In the genomic region with DNA sequence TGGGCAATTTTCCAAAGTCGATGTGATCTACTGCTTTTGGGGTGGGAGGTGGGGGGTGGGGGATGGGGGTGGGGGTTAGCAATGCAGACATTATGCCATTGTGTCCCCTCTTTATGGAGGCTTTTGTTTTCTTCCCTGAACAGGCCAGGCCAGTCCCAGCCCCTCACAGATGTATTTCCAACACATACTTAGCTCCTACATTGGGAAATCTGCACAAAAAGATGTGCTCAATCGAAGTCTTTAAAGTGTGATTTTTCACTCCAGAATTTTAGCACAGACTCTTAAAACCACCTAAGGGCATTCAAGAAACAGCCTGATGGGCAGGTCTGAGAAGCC, we compare ENCODE assay signal across 20 mouse cellular contexts. TPM values are rescaled to one million over a fixed set of nuclear protein-coding genes. Genes with fewer than 3 reads are reported as not detected.
DNase-seq lines count a peak whose midpoint lies in the region; ATAC-seq lines count a peak whose summit lies in the region.
"Had no signal": no experiment of that assay in that cellular context is flagged by ENCODE, and none has a peak within 500 bp of the region (broad histone marks: within the 10 kb centered on the region; RNA-seq: fewer than 3 reads in every experiment).

No protein-coding gene starts in this region.

- H3K4me1 ChIP-seq in lung, embryonic 16.5 days (replicated peaks; ENCODE audit: control insufficient read depth, insufficient read depth, low read length): peaks cover 7% of the 10 kb centered on the region; the same call in 1 of the 2 replicates
- peaks cover 15% of the 10 kb centered on the region for H3K4me1 ChIP-seq in forebrain, embryonic 16.5 days (replicated peaks; ENCODE audit: control insufficient read depth, insufficient read depth, low read length)
- H3K4me1 ChIP-seq in hindbrain, embryonic 12.5 days: peaks cover 17% of the 10 kb centered on the region
- peaks cover 22% of the 10 kb centered on the region; the same call in 1 of the 2 replicates for H3K4me1 ChIP-seq in neural tube, embryonic 12.5 days

- 31% methylated on average over 2 of the region's 2 CpGs for WGBS in lung, embryonic 16.5 days
- 26% methylated on average over 2 of the region's 2 CpGs for WGBS in forebrain, embryonic 16.5 days
- 64% methylated on average over 2 of the region's 2 CpGs for WGBS in hindbrain, embryonic 12.5 days
- WGBS in neural tube, embryonic 12.5 days: 62% methylated on average over 2 of the region's 2 CpGs

- no peak overlapping the region for H3K27ac ChIP-seq in lung, embryonic 16.5 days (ENCODE audit: low read length)
- H3K27ac ChIP-seq in forebrain, embryonic 16.5 days (ENCODE audit: low read length): peak overlapping the region; percentile 69
- H3K27ac ChIP-seq in hindbrain, embryonic 12.5 days: peak overlapping the region; percentile 86
- H3K27ac ChIP-seq in neural tube, embryonic 12.5 days: peak overlapping the region; percentile 44
- H3K27ac ChIP-seq: gastrocnemius, adult 2 months; macrophage; stomach, postnatal 0 days had no signal

- no peaks in the 10 kb centered on the region for H3K27me3 ChIP-seq in lung, embryonic 16.5 days (ENCODE audit: control insufficient read depth, insufficient read depth, low read depth, low read length)
- H3K27me3 ChIP-seq in forebrain, embryonic 16.5 days (replicated peaks; ENCODE audit: control insufficient read depth, insufficient read depth, low read length): no peaks in the 10 kb centered on the region
- H3K27me3 ChIP-seq in hindbrain, embryonic 12.5 days: no peaks in the 10 kb centered on the region
- no peaks in the 10 kb centered on the region for H3K27me3 ChIP-seq in neural tube, embryonic 12.5 days (replicated peaks)
- H3K27me3 ChIP-seq: embryonic facial prominence, embryonic 13.5 days had no signal

- H3K9ac ChIP-seq in lung, embryonic 16.5 days (ENCODE audit: low read length): no peak overlapping the region
- H3K9ac ChIP-seq in forebrain, embryonic 16.5 days (replicated peaks; ENCODE audit: low read depth, low read length): no peak overlapping the region
- H3K9ac ChIP-seq in hindbrain, embryonic 12.5 days: no peak overlapping the region
- H3K9ac ChIP-seq in neural tube, embryonic 12.5 days: no peak overlapping the region
- H3K9ac ChIP-seq: embryonic facial prominence, embryonic 13.5 days; liver, postnatal 0 days had no signal

- peak; percentile 45 for ATAC-seq in lung, embryonic 16.5 days (ENCODE audit: low read depth)
- ATAC-seq in forebrain, embryonic 16.5 days: peak; percentile 59
- ATAC-seq in hindbrain, embryonic 12.5 days (ENCODE audit: low FRiP score): no peak
- 0 out of 2 replicates have a peak, but pooled peaks have one; percentile 31 for ATAC-seq in neural tube, embryonic 12.5 days (ENCODE audit: low FRiP score, low read depth)
- ATAC-seq: liver, postnatal 0 days had no signal

- no peak for DNase-seq in lung, postnatal 4 days
- no peak for DNase-seq in urinary bladder, postnatal 25 days (ENCODE audit: low spot score)
- DNase-seq in thymus, postnatal 10 days (ENCODE audit: low spot score in 2 of 2): no peak
- DNase-seq in spleen, postnatal 4 days (ENCODE audit: low spot score in 2 of 2): no peak
- DNase-seq: cerebellum, adult 8-10 months; gastrocnemius, adult 2 months; heart, adult 11 months; heart, postnatal 4 days; kidney, adult 18-20 months; kidney, postnatal 25 days; liver; liver, postnatal 0 days; thymus, postnatal 36 days had no signal

- H3K36me3 ChIP-seq in lung, embryonic 16.5 days (ENCODE audit: control insufficient read depth, insufficient read depth, low read length): peaks cover 58% of the 10 kb centered on the region
- peaks cover 19% of the 10 kb centered on the region for H3K36me3 ChIP-seq in forebrain, embryonic 16.5 days (ENCODE audit: control insufficient read depth, insufficient read depth)
- peaks cover 82% of the 10 kb centered on the region for H3K36me3 ChIP-seq in hindbrain, embryonic 12.5 days
- H3K36me3 ChIP-seq in neural tube, embryonic 12.5 days: peaks cover 88% of the 10 kb centered on the region

- H3K9me3 ChIP-seq in lung, embryonic 16.5 days (ENCODE audit: control insufficient read depth, low read length): no peaks in the 10 kb centered on the region
- no peaks in the 10 kb centered on the region for H3K9me3 ChIP-seq in forebrain, embryonic 16.5 days (ENCODE audit: control insufficient read depth, low read length)
- no peaks in the 10 kb centered on the region for H3K9me3 ChIP-seq in hindbrain, embryonic 12.5 days (replicated peaks)
- no peaks in the 10 kb centered on the region for H3K9me3 ChIP-seq in neural tube, embryonic 12.5 days
- H3K9me3 ChIP-seq: embryonic facial prominence, embryonic 13.5 days had no signal

- no peak overlapping the region for H3K4me3 ChIP-seq in lung, embryonic 16.5 days (ENCODE audit: low read length)
- no peak overlapping the region for H3K4me3 ChIP-seq in forebrain, embryonic 16.5 days (replicated peaks; ENCODE audit: low read length)
- H3K4me3 ChIP-seq in hindbrain, embryonic 12.5 days: no peak overlapping the region
- no peak overlapping the region for H3K4me3 ChIP-seq in neural tube, embryonic 12.5 days
- H3K4me3 ChIP-seq: embryonic facial prominence, embryonic 13.5 days; gastrocnemius, adult 2 months had no signal

- no peak overlapping the region for H3K4me2 ChIP-seq in lung, embryonic 16.5 days (ENCODE audit: low read depth, low read length)
- H3K4me2 ChIP-seq in forebrain, embryonic 16.5 days (ENCODE audit: low read length): no peak overlapping the region
- no peak overlapping the region for H3K4me2 ChIP-seq in hindbrain, embryonic 12.5 days (replicated peaks)
- H3K4me2 ChIP-seq in neural tube, embryonic 12.5 days (replicated peaks): 0 out of 2 replicates have a peak overlapping the region, but pooled peaks have one; percentile 1
- H3K4me2 ChIP-seq: embryonic facial prominence, embryonic 13.5 days had no signal

RNA-seq across cellular contexts. Expression of a gene that starts 59.5 kb away (rescaled TPM):
- polyA plus RNA-seq in lung, embryonic 16.5 days (2015; fragmentation: Nextera tagmentation; extraction: Ambion mirVana): 40.6 and 48.7 TPM in 2 replicates
- polyA plus RNA-seq in forebrain, embryonic 16.5 days (2015; fragmentation: Nextera tagmentation; extraction: Ambion mirVana): 69.8 and 81.5 TPM in 2 replicates
- 71.8 and 72.1 TPM in 2 replicates for polyA plus RNA-seq in hindbrain, embryonic 12.5 days (2016; fragmentation: Nextera tagmentation; extraction: Ambion mirVana)
- 68.7 and 81.4 TPM in 2 replicates for polyA plus RNA-seq in neural tube, embryonic 12.5 days (2016; fragmentation: Nextera tagmentation; extraction: Ambion mirVana)
